Mouse (Mus musculus) adrenal gland, postnatal 14 days (tissue): ENCODE results near the gene Prune1. TPM values are rescaled to one million over a fixed set of nuclear protein-coding genes. Genes with fewer than 3 reads are reported as not detected.

Source experiments
- DNase-seq: peaks from one replicate; pipeline ENCODE4 v3.0.0; 2021; ENCODE audit warnings: mixed read lengths
- long read RNA-seq, 2 experiments: library from polyadenylated mRNA; stranded (forward); transcript quantifications; one replicate each; pipeline ENCODE4 v2.0.0; 2021
- total RNA-seq: library from RNA; stranded (reverse); gene quantifications from 2 replicates; pipeline ENCODE4 v1.2.3, GENCODE M21; 2021

The Prune1 gene
- 21.6 and 24.0 TPM in 2 replicates for total RNA-seq
- long read RNA-seq, experiment 1, transcript Prune1-201 (8 exons, 3,140 nt), result major isoform, 25 of 45 reads
- long read RNA-seq, experiment 1, partial matches to known transcripts, result 10 of 45 reads
- long read RNA-seq, experiment 1, other reads (novel, unspliced or antisense), result 10 of 45 reads
- long read RNA-seq, experiment 2, transcript Prune1-201 (8 exons, 3,140 nt), result major isoform, 12 of 20 reads
- long read RNA-seq, experiment 2, partial matches to known transcripts, result 1 of 20 reads
- long read RNA-seq, experiment 2, other reads (novel, unspliced or antisense), result 7 of 20 reads

DNA sequence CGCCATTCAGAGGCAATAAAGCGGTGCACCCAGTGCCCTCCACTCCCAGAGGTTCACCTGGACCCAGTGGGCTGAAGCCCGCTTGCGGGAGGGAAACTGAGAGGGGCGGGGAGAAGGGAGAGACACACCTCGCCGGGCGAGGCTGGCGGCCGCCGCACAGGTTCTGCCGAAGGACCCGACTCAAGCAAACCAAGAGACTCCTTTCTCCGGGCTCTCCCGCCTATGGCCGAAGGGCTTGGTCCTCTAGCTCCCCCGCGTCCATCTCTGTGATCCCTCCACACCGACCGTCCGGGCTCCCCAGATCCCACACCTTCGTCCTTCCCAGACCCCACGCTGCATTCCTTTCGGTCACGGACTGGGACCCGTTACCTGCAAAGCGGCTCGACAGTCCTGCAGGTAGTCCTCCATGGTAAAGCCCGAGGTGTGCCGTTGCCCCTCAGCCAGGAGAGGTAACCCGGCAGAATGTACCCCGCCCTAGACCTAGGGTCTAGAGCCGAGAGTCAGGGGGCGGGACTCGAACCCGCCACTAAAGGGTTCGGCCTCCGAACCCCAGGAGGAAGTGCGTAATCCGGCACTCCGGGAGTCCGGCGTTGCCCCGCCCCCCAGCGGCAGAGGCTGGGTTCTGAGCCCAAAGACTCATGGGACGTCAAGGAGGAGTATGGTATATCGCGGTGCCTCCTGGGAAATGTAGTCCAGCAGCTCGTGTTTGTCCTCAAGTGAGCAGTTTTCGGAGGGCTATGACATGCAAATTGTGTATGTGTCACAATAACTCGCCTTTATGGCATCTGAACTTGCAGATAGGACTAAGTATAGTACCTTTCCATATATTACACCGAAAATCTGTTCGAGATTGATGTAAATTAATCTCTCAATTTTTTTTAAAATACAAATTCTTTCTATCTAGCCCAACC lies at the start of gene Prune1, which contains the start of gene Mindy1:
Gene Prune1 (minus strand): TSS at position 861 of the 911 bp plus-strand sequence.
Gene Mindy1 (plus strand): TSS at position 130 of the 911 bp plus-strand sequence.
- peak; percentile 100 for DNase-seq

DNA sequence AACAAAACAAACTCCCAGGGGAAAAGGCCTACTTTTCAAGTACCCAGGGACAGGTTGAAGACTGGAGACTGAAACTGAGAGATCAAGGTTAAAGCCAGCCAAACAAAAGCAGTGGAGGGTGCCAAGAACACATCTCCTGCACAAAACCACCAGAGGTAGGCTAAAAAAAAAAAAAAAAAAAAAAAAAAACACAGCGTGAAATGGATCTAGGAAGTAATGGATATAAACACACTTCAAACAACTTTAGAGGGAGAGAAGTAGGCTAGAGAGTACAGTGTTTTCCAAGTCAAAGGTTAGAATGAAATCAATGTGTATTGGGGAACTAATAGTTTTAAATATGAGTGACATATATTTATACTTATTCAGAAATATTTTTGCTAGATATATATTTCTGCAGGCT lies 49.7 kb upstream of the Prune1 start:
- no peak for DNase-seq

DNA sequence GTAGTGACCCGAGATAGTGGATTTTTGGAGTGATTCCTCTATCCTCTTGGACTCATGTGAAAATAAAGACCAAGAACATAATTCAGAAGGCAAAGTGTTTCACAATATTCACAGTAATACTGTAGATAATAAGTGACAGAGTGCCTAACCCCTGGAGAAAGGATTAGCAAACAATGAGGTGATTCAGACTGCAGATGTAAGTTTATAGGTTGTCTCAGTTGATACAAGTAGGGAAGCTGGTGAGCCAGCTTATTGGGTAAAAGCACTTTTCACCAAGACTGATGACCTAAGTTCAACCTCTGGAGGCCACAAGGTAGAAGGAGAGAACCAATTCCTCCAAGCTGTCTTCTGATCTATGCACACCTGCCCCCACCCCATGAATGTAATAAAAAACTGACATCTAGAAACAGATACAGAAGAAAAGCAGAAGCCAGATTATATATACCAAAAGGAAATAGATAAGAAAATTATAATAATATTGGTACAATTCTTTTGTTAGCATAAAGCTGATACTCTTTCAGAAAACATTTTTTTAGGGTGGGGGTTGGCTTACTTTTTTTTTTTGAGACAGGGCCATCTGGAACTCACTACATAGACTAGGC lies 47.0 kb upstream of the Prune1 start:
- no peak for DNase-seq

DNA sequence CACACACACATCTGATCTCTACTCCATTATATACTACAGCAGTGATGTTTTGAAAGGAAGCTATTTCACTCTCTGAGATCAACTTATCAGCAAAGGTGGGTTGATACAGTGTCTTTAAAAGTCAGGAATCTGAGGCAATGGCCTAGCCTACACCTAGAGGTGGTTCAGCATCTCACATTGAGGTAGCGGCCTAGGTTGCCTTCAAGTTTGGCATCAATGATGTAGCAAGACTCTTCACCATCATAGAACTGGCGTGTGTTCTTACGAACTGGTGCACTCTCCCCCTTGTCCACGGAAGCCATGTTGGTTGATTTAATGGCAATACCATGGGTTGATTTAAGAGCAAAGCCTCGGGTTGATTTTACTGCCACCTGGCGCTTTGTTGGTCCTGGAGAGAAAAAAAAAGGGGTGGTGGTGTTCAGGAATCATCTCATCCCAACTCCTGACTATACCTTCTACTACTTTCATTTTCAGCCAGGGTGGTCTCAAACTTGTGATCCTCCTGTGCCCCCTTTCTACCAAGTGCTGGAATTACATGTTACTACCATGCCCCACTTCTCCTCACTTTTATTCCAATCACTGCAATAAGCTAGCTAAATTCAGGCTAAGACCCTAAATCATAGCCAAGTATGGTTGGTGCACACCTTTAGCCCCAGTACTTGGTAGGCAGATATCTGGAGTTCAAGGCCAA lies 42.7 kb upstream of the Prune1 start:
- DNase-seq, result no peak

DNA sequence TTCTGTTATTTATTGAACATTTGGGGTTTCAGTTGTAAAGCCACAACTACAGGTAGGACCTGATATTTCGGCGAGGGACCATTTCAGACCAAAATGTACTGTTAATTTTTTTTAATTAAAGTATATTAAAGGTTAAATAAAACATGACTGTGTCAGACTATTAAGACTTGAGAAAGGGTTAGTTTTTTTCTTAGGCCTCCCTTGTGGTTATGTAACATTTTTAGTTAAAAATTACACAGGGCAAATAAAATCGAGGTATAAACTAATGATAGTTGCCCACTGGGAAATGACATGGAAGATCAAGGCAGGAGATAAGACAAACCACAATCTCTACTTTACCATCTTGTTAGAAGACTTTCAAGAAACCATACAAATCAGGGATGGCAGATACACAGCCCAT lies 41.6 kb upstream of the Prune1 start:
- DNase-seq, result no peak

DNA sequence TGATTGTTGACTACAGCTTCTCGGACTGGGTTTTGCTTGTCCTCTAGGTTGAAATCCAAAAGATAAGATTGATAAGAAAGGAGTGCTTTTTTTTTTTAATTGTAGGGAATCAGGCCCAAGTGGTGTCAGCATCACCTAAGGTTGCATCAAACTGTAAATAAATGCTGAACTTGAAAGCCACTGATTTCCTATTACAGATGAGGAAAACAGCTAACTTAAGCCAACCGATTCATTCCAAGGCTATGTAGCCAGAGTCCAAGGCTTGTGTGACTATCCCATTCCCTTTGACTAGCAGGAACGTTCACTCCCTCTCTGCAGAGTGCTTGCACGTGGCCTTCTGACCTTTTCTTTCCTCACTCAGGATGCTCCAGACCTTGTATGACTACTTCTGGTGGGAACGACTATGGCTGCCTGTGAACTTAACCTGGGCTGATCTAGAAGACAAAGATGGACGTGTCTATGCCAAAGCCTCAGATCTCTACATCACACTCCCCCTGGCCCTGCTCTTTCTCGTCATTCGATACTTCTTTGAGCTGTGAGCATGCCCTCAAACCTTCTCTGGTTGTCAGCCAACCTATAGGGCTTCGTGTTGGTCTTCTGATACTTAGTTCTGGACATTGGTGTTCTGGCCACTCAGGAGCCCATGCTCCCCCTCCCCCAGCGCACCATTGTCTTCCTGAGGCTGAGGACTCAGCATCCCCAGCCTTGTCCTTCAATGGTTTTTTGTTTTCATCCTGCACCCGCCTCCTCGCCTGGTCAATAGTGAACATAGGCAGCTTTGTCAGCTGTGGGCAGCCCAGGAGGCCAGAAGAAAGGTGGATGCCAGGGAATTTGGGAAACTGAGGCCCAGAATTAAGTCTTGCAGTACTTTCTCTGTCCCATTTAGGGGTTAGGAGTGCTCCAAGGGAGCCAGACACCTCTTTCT lies 38.1 kb upstream of the Prune1 start:
- peak; percentile 40 for DNase-seq

DNA sequence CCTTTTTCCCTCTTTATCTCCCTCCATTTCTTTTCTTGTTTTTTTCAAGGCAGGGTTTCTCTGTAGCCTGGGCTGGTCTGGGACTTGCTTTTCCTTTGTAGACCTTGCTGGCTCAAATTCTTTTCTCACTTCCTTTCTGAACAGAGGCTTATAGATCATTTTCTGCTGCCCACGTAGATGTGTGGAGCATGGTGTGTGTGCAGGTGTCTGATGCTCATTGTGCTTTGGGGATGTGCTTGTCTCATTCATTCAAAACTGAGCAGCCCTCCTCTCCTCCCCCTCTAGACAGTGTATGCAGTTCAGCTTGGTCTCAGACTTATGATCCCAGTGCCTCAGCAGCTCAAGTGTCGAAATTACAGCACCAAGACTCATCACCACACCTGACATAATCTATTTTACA lies 37.2 kb upstream of the Prune1 start:
- DNase-seq, result no peak

DNA sequence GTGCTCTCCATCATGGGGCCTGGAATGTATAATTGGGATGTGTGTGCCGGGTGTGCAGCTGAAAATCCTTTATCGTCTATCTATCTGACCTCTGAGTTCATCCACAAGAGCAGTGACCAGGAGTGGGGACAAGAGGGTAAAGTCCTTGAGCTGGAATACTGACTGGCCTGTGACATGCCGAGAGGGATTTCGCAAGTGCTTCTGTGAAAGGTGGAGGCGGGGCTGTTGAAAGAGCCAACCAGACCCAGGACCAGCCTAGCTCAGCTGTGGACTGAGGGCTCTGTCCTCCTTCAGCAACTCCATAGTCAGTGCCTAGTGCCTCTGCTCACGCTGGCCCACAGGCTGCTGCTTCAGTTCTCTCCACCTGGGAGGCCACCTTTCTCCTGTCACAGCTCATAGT lies 36.7 kb upstream of the Prune1 start:
- DNase-seq, result peak; percentile 84

DNA sequence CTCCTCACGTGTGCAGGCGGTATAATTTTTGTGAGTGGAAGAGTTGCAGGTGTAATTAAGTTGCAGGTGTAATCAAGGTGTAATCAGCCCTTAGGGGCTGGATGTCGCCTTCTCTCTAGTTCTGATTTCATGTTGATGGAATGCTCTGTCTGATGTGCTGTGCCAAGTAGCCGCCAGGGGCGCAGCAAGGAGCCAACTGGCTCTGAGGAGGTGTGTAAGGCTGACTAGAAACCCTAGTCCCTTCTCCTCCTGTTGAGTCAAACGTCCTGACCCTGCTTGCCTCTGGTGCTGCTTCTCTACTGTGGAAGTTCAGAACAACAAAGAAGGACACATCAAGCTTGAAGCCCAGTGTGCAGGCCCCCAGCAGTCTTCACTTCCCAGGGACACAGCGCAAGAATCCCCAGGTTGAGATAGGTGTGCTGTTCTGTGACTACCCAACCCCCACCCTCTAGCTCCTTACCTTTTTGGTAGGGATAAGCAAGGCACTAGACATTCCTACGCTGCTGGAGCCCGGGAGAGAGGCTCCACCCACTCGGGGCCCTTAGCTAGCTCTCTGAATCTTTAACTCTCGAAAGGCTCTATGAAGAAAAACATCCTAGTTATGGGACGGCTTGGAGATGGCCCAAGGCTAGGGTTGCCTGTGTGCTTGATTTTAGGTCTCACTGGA lies 35.7 kb upstream of the Prune1 start:
- peak; percentile 82 for DNase-seq

DNA sequence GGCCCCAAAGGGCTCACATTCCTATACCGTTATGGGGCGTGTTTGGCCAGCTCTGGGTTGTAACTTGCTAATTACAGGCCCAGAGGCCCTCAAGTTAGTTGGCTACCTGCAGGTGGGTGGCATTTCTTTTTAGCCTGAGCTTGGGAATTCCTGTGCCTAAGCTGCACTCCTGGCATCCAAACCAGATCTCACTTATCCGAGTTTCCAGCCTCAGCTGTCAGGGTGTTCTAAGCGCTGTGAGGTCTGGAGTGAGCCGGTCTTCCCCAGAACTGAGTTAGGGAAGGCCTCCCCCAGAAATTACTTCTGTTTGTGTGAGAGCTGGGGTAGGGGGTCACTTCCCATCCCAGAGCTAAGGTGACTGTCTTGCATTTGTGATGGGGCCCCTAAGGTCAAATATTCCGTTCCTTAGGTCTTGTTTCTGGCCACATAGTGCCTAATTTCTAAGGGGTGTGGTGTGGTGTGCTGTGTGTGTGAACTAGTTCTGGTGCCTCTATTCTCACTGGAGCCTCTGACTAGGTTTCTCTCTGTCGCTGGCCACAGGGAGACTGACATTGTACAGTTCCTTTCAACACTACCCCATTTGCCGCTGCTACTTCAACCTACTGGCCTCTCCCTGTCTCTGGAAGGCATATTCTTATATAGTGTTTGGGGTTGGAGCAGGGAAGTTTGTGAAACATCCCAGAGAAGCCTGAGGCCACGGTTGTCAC lies 34.1 kb upstream of the Prune1 start:
- DNase-seq, result no peak

DNA sequence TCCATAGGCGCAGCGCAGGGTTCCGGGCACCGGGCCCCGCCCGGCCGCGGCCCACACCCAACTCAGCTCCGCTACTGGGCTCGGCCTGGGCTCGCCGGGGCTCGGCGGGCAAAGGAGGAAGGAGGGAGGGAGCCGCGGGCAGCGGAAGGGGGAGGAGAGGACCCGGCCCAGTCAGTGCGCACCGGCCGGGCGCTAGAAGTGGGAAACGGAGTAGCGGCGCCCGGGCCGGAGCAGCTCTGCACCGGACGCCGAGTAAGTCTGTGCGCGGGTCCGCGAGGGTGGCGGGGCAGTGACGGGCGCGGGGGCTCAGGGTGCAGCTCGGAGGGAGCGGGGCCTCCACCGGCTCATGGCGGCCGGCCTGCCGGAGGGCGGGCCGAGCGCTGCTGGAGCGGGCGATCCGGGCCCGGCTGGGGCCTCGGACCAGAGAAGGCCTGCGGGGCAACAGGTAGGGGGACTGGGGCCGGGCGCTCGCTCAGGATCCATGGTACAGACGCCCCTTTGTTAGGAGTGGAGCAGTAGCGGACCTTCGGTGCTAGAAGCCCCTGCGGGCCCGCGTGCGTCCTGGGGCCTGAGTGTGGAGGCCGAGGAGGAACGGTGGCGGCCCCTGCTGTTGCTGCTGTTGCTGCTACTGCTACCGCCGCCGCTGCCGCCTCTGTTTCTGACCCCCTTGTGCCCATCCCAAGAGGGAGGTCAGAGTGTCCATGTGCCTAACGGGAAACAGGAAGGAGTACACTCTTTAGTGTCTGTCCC lies 33.4 kb upstream of the Prune1 start:
- peak; percentile 98 for DNase-seq

DNA sequence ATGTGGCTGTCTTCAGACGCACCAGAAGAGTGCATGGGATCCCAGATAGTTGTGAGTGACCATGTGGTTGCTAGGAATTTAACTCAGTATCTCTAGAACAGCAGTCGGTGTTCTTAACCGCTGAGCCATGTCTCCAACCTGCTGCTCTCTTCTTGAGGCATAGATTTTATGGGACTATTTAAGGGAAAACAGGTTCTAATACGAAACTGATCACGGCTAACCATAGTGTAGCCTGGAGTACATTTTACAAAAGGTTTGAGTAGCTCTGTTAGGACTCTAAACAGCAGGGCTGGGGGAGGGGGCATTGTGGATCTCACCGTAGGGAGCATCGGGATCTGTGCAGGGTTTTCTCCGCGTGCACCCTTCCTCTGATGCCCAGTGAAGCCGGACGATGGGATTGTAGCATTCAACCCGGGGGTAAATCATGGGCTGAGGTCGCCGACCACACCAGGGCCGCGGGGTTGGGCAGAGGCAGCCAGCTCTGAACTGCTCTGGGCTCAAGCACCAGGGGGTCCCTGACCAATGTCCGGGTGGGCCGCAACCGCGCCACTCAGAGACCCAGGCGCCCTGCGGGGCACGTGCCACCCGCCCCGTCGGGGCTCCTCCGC lies 32.7 kb upstream of the Prune1 start, which contains the start of gene Cers2:
Gene Cers2 (plus strand): TSS at position 306 of the 608 bp plus-strand sequence.
- DNase-seq, result no peak

DNA sequence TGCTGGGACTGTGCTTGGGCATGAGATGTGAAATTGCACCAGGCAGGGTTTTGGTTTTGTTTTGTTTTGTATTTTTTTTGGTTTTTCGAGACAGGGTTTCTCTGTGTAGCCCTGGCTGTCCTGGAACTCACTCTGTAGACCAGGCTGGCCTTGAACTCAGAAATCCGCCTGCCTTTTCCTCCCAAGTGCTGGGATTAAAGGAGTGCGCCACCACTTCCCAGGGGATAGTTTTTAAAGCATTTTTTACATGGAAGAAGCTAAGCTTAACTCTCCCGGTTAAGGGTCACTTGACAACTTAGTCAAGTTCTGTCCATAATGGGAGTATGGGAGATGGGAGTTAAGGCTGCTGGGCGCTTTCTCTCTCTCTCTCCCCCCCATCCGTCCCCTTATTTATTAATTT lies 32.2 kb upstream of the Prune1 start:
- no peak for DNase-seq

DNA sequence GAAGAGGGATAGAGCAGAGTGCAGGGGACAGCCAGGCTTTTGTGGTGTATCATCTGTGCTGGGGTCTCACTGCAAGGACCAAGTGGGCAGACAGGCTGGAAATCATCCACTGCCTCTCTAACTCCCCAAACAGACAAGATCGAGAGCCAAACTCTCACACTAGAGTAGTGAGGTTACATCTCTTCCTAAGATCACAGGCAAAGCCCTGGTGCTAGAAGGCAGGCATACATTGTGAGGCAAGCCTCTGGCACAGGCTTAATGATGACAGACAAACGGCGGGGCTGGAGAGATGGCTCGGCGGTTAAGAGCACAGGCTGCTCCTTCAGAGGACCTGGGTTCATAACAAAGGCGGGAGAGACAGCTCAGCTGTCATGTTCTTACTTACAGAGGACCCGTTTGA lies 31.6 kb upstream of the Prune1 start:
- DNase-seq, result no peak

DNA sequence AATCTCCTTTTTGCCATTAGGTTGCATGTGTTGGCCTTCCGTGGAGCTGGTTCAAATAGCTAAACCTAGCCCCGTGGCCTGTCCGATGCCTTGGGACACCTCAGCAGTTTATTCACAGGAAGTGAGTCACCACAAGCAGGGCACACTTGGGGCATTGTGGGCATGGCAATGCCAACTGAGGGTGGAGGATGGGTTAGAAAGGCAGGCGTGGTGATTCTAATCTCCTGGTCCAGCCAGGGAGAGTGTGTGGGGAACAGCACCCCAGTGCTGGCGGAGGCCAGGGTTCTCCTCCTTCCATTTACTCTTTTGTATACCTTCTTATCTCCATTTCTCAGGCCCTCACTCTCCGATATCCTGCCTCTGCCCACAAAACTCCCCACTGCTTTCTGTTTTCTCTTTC lies 30.7 kb upstream of the Prune1 start:
- peak; percentile 77 for DNase-seq

DNA sequence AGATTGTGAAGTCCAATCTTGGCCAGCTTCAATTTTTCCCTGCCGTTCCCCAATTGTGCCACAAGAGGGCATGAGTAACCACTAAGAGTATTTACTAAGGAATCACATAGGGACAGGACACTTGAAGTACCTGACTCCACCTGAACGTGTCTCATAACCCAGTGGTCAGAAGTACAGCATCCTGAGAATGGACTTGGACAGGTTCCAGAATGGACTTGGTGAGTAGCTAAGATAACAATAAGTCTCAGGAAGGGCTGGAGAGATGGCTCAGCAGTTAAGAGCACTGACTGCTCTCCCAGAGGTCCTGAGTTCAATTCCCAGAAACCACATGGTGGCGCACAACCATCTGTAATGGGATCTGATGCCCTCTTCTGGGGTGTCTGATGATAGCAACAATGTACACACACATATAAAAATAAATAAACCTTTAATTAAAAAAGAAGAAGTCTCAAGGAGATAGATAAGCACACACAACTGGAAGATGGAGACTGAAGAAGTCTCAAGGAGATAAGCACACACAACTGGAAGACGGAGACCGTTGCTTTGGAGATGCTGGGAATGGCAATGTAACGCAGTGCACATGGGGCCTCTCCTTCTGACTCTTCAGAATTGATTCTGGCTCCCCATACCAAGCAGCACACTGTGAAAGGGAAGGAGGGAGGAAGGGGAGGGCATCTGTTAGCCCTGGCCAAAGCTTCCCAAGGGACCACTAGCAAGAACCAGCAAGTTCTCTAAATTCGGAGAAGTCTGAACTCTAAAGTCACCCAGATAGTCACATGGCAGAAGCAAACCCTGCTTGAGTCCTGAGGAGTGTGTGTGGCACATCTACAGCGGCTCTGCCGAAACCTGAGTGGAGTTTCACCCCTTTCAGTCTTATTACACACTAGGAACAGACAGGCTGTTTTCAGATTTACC lies 29.3 kb upstream of the Prune1 start:
- DNase-seq, result peak; percentile 70

DNA sequence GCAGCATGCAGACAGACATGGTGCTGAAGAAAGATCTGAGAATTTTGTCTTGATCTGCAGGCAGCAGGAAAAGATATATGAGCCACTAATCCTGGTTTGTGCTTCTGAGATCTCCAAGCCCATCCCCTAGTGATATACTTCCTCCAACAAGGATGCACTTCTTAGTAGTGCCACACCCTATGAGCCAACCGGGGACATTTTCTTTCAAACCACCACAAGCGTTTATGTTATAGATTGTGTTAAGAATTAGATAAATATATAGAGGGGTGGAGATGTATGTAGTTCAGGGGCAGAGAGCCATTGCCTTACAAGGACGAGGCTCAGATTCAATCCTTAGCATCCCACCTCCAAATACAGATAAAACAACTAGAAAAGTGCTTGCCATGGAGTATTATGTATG lies 28.6 kb upstream of the Prune1 start:
- no peak for DNase-seq

DNA sequence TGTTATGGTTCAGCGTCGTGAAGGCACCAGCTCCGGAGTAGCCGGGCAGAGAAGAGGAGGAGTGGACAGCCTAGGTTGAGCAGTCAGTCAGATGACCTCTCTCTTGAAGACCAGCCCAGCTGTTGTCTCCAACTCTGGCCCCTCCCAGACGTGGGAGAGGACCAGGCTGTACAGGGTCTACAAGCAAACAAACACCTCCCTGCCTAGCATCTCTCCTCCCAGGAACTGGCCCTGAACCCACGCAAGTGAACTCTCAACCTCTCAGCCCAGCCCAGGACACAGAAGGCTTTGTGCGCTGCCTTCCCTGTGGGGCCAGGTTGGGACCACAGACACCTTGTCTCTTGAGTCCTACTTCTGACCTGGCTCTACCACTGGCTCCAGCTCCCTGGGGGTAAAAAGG lies 25.2 kb upstream of the Prune1 start, which contains the start of gene Anxa9:
Gene Anxa9 (minus strand): TSS at position 77 of the 400 bp plus-strand sequence.
- DNase-seq, result no peak
